Mouse (Mus musculus) brown adipose tissue, adult 24 weeks (tissue): Measurements from ENCODE around the gene AI837181. TPM values are rescaled to one million over a fixed set of nuclear protein-coding genes. Genes with fewer than 3 reads are reported as not detected.
A peak's percentile ranks its signal among the peaks of the same experiment; 100 is the strongest.
"Not testable (repeated sequence)": the region's sequence is repeated elsewhere in the genome, so short reads cannot be mapped to it uniquely, and the experiment has no call there.

Experiments used
- H3K27ac ChIP-seq: fragments of 200-500 bp; replicated peaks from 2 replicates; pipeline ENCODE4 v1.5.1; 2012; ENCODE audit warnings: low read depth, mild to moderate bottlenecking, low read length
- H3K4me1 ChIP-seq: fragments of 200-500 bp; 2 replicates; pipeline ENCODE4 v1.6.1; 2012; ENCODE audit warnings: low read length, mixed read lengths; ENCODE audit not compliant: control insufficient read depth, insufficient read depth, insufficient read length
- H3K4me3 ChIP-seq: fragments of 200-500 bp; 2 replicates; pipeline ENCODE4 v1.5.1; 2012; ENCODE audit warnings: low read depth, mild to moderate bottlenecking, low read length, moderate library complexity; ENCODE audit not compliant: insufficient read depth
- polyA plus RNA-seq: library from polyadenylated mRNA; stranded (reverse); fragments of >200 nt; gene quantifications from 2 replicates; pipeline ENCODE4 v1.2.4, GENCODE M21; 2012; ENCODE audit not compliant: missing spikeins, insufficient read depth, insufficient read length

AI837181 gene
- 23.8 and 27.1 TPM in 2 replicates for polyA plus RNA-seq

GRCm38 (mm10) chr19:5424782-5425741, at the start of gene AI837181, which contains the start of gene Drap1:
TSS of gene AI837181 (plus strand) at chr19:5425144.
TSS of gene Drap1 (minus strand) at chr19:5424979.
- Histone ChIP-seq H3K4me1 (peaks cover 17% of the 10 kb centered on the region), H3K4me3 (peak within 1 kb of the TSS; percentile 91), H3K27ac (peak within 1 kb of the TSS; percentile 92)

GRCm38 (mm10) chr19:5377446-5377845, 47.5 kb upstream of the AI837181 start:
- Histone ChIP-seq H3K27ac (no peak overlapping the region), H3K4me1 (no peaks in the 10 kb centered on the region)

GRCm38 (mm10) chr19:5383326-5383725, 41.6 kb upstream of the AI837181 start:
- H3K4me1 ChIP-seq, result peaks cover 6% of the 10 kb centered on the region; the same call in 1 of the 2 replicates
- no peak overlapping the region for H3K4me3 ChIP-seq
- no peak overlapping the region for H3K27ac ChIP-seq

More at GRCm38 (mm10) chr19:5377446-5377845, 47.5 kb upstream of the AI837181 start:
- H3K4me3 ChIP-seq, result no peak overlapping the region

- Histone ChIP-seq H3K4me3 (no peak overlapping the region), H3K27ac (no peak overlapping the region), H3K4me1 (peaks cover 10% of the 10 kb centered on the region; the same call in 1 of the 2 replicates)
Observed at GRCm38 (mm10) chr19:5384715-5385114, 40.2 kb upstream of the AI837181 start.

GRCm38 (mm10) chr19:5388011-5388441, 36.9 kb upstream of the AI837181 start:
- Histone ChIP-seq H3K27ac (peak overlapping the region; percentile 66), H3K4me1 (peaks cover 14% of the 10 kb centered on the region; the same call in 1 of the 2 replicates), H3K4me3 (peak overlapping the region; percentile 92)

GRCm38 (mm10) chr19:5388588-5389242, 36.2 kb upstream of the AI837181 start, which contains the start of gene Sart1:
TSS of gene Sart1 (minus strand) at chr19:5388703.
- Histone ChIP-seq H3K4me3 (peak within 1 kb of the TSS; percentile 92), H3K27ac (peak within 1 kb of the TSS; percentile 83), H3K4me1 (peaks cover 14% of the 10 kb centered on the region; the same call in 1 of the 2 replicates)

GRCm38 (mm10) chr19:5389647-5390046, 35.3 kb upstream of the AI837181 start:
- Histone ChIP-seq H3K4me1 (peaks cover 14% of the 10 kb centered on the region; the same call in 1 of the 2 replicates), H3K27ac (0 out of 2 replicates have a peak overlapping the region, but pooled peaks have one; percentile 15), H3K4me3 (peak overlapping the region; percentile 82)

- H3K4me1 ChIP-seq, result peaks cover 14% of the 10 kb centered on the region; the same call in 1 of the 2 replicates
- no peak overlapping the region for H3K27ac ChIP-seq
- no peak overlapping the region for H3K4me3 ChIP-seq
Observed at GRCm38 (mm10) chr19:5390416-5390815, 34.5 kb upstream of the AI837181 start.

GRCm38 (mm10) chr19:5392892-5393291, 32.1 kb upstream of the AI837181 start:
- Histone ChIP-seq H3K27ac (no peak overlapping the region), H3K4me1 (peaks cover 8% of the 10 kb centered on the region; the same call in 1 of the 2 replicates), H3K4me3 (no peak overlapping the region)

GRCm38 (mm10) chr19:5394168-5394567, 30.8 kb upstream of the AI837181 start:
- H3K4me1 ChIP-seq, result peaks cover 8% of the 10 kb centered on the region; the same call in 1 of the 2 replicates
- no peak overlapping the region for H3K27ac ChIP-seq
- no peak overlapping the region for H3K4me3 ChIP-seq

GRCm38 (mm10) chr19:5395371-5395770, 29.6 kb upstream of the AI837181 start:
- no peak overlapping the region for H3K4me3 ChIP-seq
- no peak overlapping the region for H3K27ac ChIP-seq
- 0 out of 2 replicates have a peak, but pooled peaks cover 2% of the 10 kb centered on the region for H3K4me1 ChIP-seq

- not testable (repeated sequence) for H3K4me3 ChIP-seq, H3K4me1 ChIP-seq, H3K27ac ChIP-seq
Observed at GRCm38 (mm10) chr19:5401073-5401472, 23.9 kb upstream of the AI837181 start.

GRCm38 (mm10) chr19:5402293-5402692, 22.7 kb upstream of the AI837181 start, which contains the start of gene Tsga10ip:
TSS of gene Tsga10ip (minus strand) at chr19:5402526.
- H3K27ac ChIP-seq, result no peak within 1 kb of the TSS
- peaks cover 3% of the 10 kb centered on the region; the same call in 1 of the 2 replicates for H3K4me1 ChIP-seq
- H3K4me3 ChIP-seq, result no peak within 1 kb of the TSS

GRCm38 (mm10) chr19:5405924-5406323, 19.0 kb upstream of the AI837181 start:
- H3K27ac ChIP-seq, result peak overlapping the region; percentile 68
- peak overlapping the region; percentile 58 for H3K4me3 ChIP-seq
- H3K4me1 ChIP-seq, result peaks cover 17% of the 10 kb centered on the region
